Comparison of ENCODE assay signal across 8 mouse cellular contexts in the genomic region with DNA sequence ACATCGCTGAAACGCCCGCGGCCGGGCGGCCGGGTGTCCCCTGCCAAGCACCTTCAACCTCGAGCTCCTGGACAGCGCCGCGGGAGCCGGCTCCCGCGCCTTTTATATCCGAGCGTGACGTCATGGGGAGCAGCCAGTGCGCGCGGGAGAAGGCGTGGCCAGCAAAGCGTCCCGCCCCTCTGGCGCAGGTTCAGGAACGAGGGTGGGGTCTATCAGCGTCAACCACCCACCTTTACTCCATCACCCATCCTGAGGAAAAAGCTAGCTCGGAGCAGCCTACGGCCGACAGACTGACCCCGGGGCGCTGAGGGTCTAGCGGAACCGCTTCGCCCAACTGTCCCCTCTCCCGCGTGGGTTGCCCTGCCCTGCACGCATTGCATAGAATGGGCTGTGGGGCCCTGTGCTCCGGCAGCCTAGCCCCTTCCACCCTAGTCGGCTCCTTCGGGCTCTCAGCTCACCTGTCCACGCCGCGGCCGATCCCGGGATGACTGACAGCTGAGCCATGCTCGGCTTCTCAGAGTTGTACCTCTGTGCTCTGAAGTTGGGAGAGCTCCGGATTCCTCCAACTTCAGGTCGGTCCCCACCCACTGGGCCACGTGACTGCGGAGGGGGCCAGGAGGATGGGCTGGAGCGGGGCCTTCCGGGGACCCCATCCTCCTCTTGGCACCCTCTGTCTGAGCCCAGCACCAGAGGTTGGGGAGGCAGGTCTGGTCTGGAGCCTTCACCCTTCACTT. TPM values are rescaled to one million over a fixed set of nuclear protein-coding genes. Genes with fewer than 3 reads are reported as not detected.
DNase-seq lines count a peak whose midpoint lies in the region; ATAC-seq and TF ChIP-seq lines count a peak whose summit lies in the region.

A gene (minus strand): TSS at position 556 of the 734 bp plus-strand sequence.

- no peak within 1 kb of the TSS for H3K27ac ChIP-seq in ES-E14 (ENCODE audit: insufficient read depth, low read depth, low read length, poor library complexity, severe bottlenecking)
- no peak within 1 kb of the TSS for H3K27ac ChIP-seq in forebrain, embryonic 14.5 days (ENCODE audit: low read depth, low read length)
- H3K27ac ChIP-seq in liver, embryonic 16.5 days (ENCODE audit: low read length), result no peak within 1 kb of the TSS
- H3K27ac ChIP-seq in neural tube, embryonic 14.5 days (ENCODE audit: low read depth, low read length), result no peak within 1 kb of the TSS
- no peak within 1 kb of the TSS for H3K27ac ChIP-seq in thymus, adult 2 months (ENCODE audit: control insufficient read depth, insufficient read depth, low read length)

- peak; percentile 86 for ATAC-seq in forebrain, embryonic 14.5 days
- peak; percentile 82 for ATAC-seq in liver, embryonic 16.5 days (ENCODE audit: low read depth)
- ATAC-seq in neural tube, embryonic 14.5 days (ENCODE audit: low read depth), result peak; percentile 88

- WGBS in forebrain, embryonic 14.5 days, result 1% methylated on average over 52 of the region's 52 CpGs
- 3% methylated on average over 52 of the region's 52 CpGs for WGBS in liver, embryonic 16.5 days (ENCODE audit: insufficient replicate concordance)
- 3% methylated on average over 52 of the region's 52 CpGs for WGBS in neural tube, embryonic 14.5 days
- WGBS in thymus, adult 2 months, result 6% methylated on average over 52 of the region's 52 CpGs

- no peaks in the 10 kb centered on the region for H3K9me3 ChIP-seq in ES-E14 (ENCODE audit: control insufficient read depth, insufficient read depth, low read depth, low read length)
- H3K9me3 ChIP-seq in forebrain, embryonic 14.5 days (replicated peaks; ENCODE audit: control insufficient read depth, low read length), result no peaks in the 10 kb centered on the region
- no peaks in the 10 kb centered on the region for H3K9me3 ChIP-seq in liver, embryonic 16.5 days (replicated peaks; ENCODE audit: control insufficient read depth, low read length)
- no peaks in the 10 kb centered on the region for H3K9me3 ChIP-seq in neural tube, embryonic 14.5 days (ENCODE audit: control insufficient read depth, low read length)

- TF ChIP-seq CTCF in thymus, adult 2 months (IDR thresholded peaks at IDR 0.05; ENCODE audit: borderline replicate concordance, control insufficient read depth, extremely low read depth, insufficient read depth, low read length, poor library complexity), result no peak

- no peaks in the 10 kb centered on the region for H3K36me3 ChIP-seq in ES-E14 (ENCODE audit: control insufficient read depth, insufficient read depth, low read length, poor library complexity, severe bottlenecking)
- H3K36me3 ChIP-seq in forebrain, embryonic 14.5 days (ENCODE audit: control insufficient read depth, insufficient read depth, low read length), result no peaks in the 10 kb centered on the region
- H3K36me3 ChIP-seq in liver, embryonic 16.5 days (ENCODE audit: control insufficient read depth, insufficient read depth), result no peaks in the 10 kb centered on the region
- H3K36me3 ChIP-seq in neural tube, embryonic 14.5 days (ENCODE audit: control insufficient read depth, insufficient read depth, low read length), result no peaks in the 10 kb centered on the region
- H3K36me3 ChIP-seq in thymus, adult 2 months (ENCODE audit: control insufficient read depth, insufficient read depth, low read length), result no peaks in the 10 kb centered on the region

- H3K9ac ChIP-seq in ES-E14 (ENCODE audit: insufficient read depth, low read depth, low read length, poor library complexity, severe bottlenecking), result peak within 1 kb of the TSS; percentile 42
- peak within 1 kb of the TSS; percentile 66 for H3K9ac ChIP-seq in forebrain, embryonic 14.5 days (ENCODE audit: low read length)
- H3K9ac ChIP-seq in liver, embryonic 16.5 days (ENCODE audit: low read depth, low read length), result peak within 1 kb of the TSS; percentile 16; the same call in 1 of the 2 replicates
- H3K9ac ChIP-seq in neural tube, embryonic 14.5 days (replicated peaks; ENCODE audit: low read depth, low read length), result peak within 1 kb of the TSS; percentile 51

- H3K27me3 ChIP-seq in forebrain, embryonic 14.5 days (replicated peaks; ENCODE audit: control insufficient read depth, insufficient read depth, low read length), result peaks cover 23% of the 10 kb centered on the region
- peaks cover 49% of the 10 kb centered on the region for H3K27me3 ChIP-seq in liver, embryonic 16.5 days (ENCODE audit: control insufficient read depth, insufficient read depth, low read depth, low read length)
- peaks cover 14% of the 10 kb centered on the region for H3K27me3 ChIP-seq in neural tube, embryonic 14.5 days (ENCODE audit: control insufficient read depth, insufficient read depth, low read length)
- peaks cover 6% of the 10 kb centered on the region; the same call in 1 of the 2 replicates for H3K27me3 ChIP-seq in thymus, adult 2 months (ENCODE audit: control insufficient read depth, insufficient read depth, low read length)

- no peak for TF ChIP-seq POLR2A in thymus, adult 2 months (IDR thresholded peaks at IDR 0.05; ENCODE audit: control insufficient read depth, extremely low read depth, insufficient read depth, low read length, poor library complexity)

- peak within 1 kb of the TSS; percentile 97 for H3K4me2 ChIP-seq in forebrain, embryonic 14.5 days (ENCODE audit: low read length)
- peak within 1 kb of the TSS; percentile 74 for H3K4me2 ChIP-seq in liver, embryonic 16.5 days (ENCODE audit: low read depth, low read length)
- peak within 1 kb of the TSS; percentile 96 for H3K4me2 ChIP-seq in neural tube, embryonic 14.5 days (ENCODE audit: low read depth, low read length)

- in situ Hi-C loops in ES-E14 (cut with MboI; ENCODE audit: low sequenced_read_pairs in 2 of 2, unreplicated experiment in 2 of 2), result no loop called here

- no peaks in the 10 kb centered on the region; a peak in 1 of 4 replicates for H3K4me1 ChIP-seq in ES-E14 (ENCODE audit: control insufficient read depth in 2 of 2, insufficient read depth in 2 of 2, low read length in 2 of 2, poor library complexity in 1 of 2)
- H3K4me1 ChIP-seq in forebrain, embryonic 14.5 days (ENCODE audit: control insufficient read depth, insufficient read depth, low read length), result peaks cover 4% of the 10 kb centered on the region; the same call in 1 of the 2 replicates
- peaks cover 13% of the 10 kb centered on the region for H3K4me1 ChIP-seq in liver, embryonic 16.5 days (ENCODE audit: control insufficient read depth, low read depth, low read length)
- H3K4me1 ChIP-seq in neural tube, embryonic 14.5 days (ENCODE audit: control insufficient read depth, insufficient read depth, low read length), result 0 out of 2 replicates have a peak, but pooled peaks cover 3% of the 10 kb centered on the region
- peaks cover 11% of the 10 kb centered on the region for H3K4me1 ChIP-seq in thymus, adult 2 months (replicated peaks; ENCODE audit: control insufficient read depth, insufficient read depth, low read length)

- H3K4me3 ChIP-seq in ES-E14 (ENCODE audit: insufficient read depth in 1 of 2, low read depth in 1 of 2, low read length in 2 of 2, poor library complexity in 1 of 2, severe bottlenecking in 1 of 2), result peak within 1 kb of the TSS; percentile 57 to 77
- peak within 1 kb of the TSS; percentile 53 for H3K4me3 ChIP-seq in forebrain, embryonic 14.5 days (ENCODE audit: low read depth, low read length)
- H3K4me3 ChIP-seq in liver, embryonic 16.5 days (ENCODE audit: low read depth, low read length), result peak within 1 kb of the TSS; percentile 50
- peak within 1 kb of the TSS; percentile 57 for H3K4me3 ChIP-seq in neural tube, embryonic 14.5 days (ENCODE audit: low read depth, low read length)
- H3K4me3 ChIP-seq in thymus, adult 2 months (ENCODE audit: control insufficient read depth, insufficient read depth, low read length), result peak within 1 kb of the TSS; percentile 35

- DNase-seq in ES-E14 (ENCODE audit: low read depth, low spot score), result peak; percentile 60
- peak; percentile 73 for DNase-seq in cerebellum, adult 11 months
- DNase-seq in forebrain, embryonic 14.5 days (ENCODE audit: low spot score), result peak; percentile 86
- peak; percentile 61 to 71 for DNase-seq in heart, postnatal 14 days
- DNase-seq in kidney, postnatal 4 days, result peak; percentile 82 to 87
- DNase-seq in thymus, adult 2 months, result peak; percentile 71

- intact Hi-C loops in heart, postnatal 14 days (cut with DNase I), result no loop called here

TF ChIP-seq in ES-E14, 5 proteins besides CTCF, POLR2A, EP300 and RAD21:
- TF ChIP-seq ZC3H11A (IDR thresholded peaks at IDR 0.05; ENCODE audit: borderline replicate concordance, low read depth, low read length), result no peak
- no peak for TF ChIP-seq MAFK (IDR thresholded peaks at IDR 0.05; ENCODE audit: insufficient read depth, low read depth, low read length)

RNA-seq across cellular contexts. Expression of the gene that starts here (rescaled TPM):
- total RNA-seq in ES-E14 (2012; rRNA removed), result 0.58 and 0.98 TPM in 2 replicates
- 4.5 and 6.8 TPM in 2 replicates for polyA plus RNA-seq in forebrain, embryonic 14.5 days (2014; fragmentation: Nextera tagmentation; extraction: Ambion mirVana)
- total RNA-seq in heart, postnatal 14 days (2021), result under 1 TPM; 0.20 to 0.29 TPM
- 0.09 and 0.22 TPM in 2 replicates for polyA plus RNA-seq in liver, embryonic 16.5 days (2015; fragmentation: Nextera tagmentation; extraction: Ambion mirVana)
- 12.0 and 17.0 TPM in 2 replicates for polyA plus RNA-seq in neural tube, embryonic 14.5 days (2014; fragmentation: Nextera tagmentation; extraction: Ambion mirVana)
- polyA plus RNA-seq in thymus, adult 2 months (2012; rRNA removed), result 0.08 and 0.29 TPM in 2 replicates

Comparison
In these comparisons a context has a peak if more than half of its experiments do, and no peak if none do; other contexts are left out.
1. Peak in DNase-seq, H3K4me3 ChIP-seq and H3K9ac ChIP-seq in ES-E14; RNA of the gene not detected or under 1 TPM.
2. Peak in DNase-seq in heart, postnatal 14 days; RNA of the gene not detected or under 1 TPM.
3. Peak in ATAC-seq, H3K4me3 ChIP-seq, H3K9ac ChIP-seq and H3K4me2 ChIP-seq in liver, embryonic 16.5 days; RNA of the gene not detected or under 1 TPM.
4. Peak in DNase-seq and H3K4me3 ChIP-seq in thymus, adult 2 months; RNA of the gene not detected or under 1 TPM.
5. H3K9ac ChIP-seq: peak in every context shown above with its lines; median percentile 66 in forebrain, embryonic 14.5 days; 51 in neural tube, embryonic 14.5 days; 42 in ES-E14; 16 in liver, embryonic 16.5 days.